Mouse (Mus musculus) heart, adult 18-20 months (tissue): ENCODE data around the gene Sgcd. TPM values are rescaled to one million over a fixed set of nuclear protein-coding genes. Genes with fewer than 3 reads are reported as not detected.

Source experiments
- DNase-seq, 2 experiments: peaks; one replicate each; pipeline ENCODE4 v3.0.0; 2021 to 2022; ENCODE audit warnings: mixed read lengths in 1 of 2
- total RNA-seq, 2 experiments: library from RNA; stranded (reverse); gene quantifications; 2 replicates each; pipeline ENCODE4 v1.2.3; 2021

Sgcd gene
- total RNA-seq, 2 experiments from 2014 or later: 57.4 to 68.5 TPM

- DNase-seq: peak in 1 of 2 experiments; percentile 9
These were observed 712.2 kb downstream of the Sgcd start for GRCm38 (mm10) chr11:47276586-47276985.

- no peak for DNase-seq
These were observed 720.2 kb downstream of the Sgcd start for GRCm38 (mm10) chr11:47268556-47268955.

GRCm38 (mm10) chr11:47264267-47264984, 724.3 kb downstream of the Sgcd start:
- no peak for DNase-seq

- peak; percentile 18 to 43 for DNase-seq
These were observed 738.5 kb downstream of the Sgcd start for GRCm38 (mm10) chr11:47250301-47250700.

GRCm38 (mm10) chr11:47248345-47248893, 740.4 kb downstream of the Sgcd start:
- DNase-seq: no peak

GRCm38 (mm10) chr11:47247703-47248344, 740.9 kb downstream of the Sgcd start:
- no peak for DNase-seq

GRCm38 (mm10) chr11:47242401-47242800, 746.4 kb downstream of the Sgcd start:
- no peak for DNase-seq

GRCm38 (mm10) chr11:47228222-47228621, 760.5 kb downstream of the Sgcd start:
- no peak for DNase-seq

GRCm38 (mm10) chr11:47224148-47224547, 764.6 kb downstream of the Sgcd start:
- no peak for DNase-seq

GRCm38 (mm10) chr11:47211531-47211930, 777.2 kb downstream of the Sgcd start:
- DNase-seq: no peak

GRCm38 (mm10) chr11:47206461-47206860, 782.3 kb downstream of the Sgcd start:
- DNase-seq: no peak

- DNase-seq: peak; percentile 10 to 12
These were observed 789.7 kb downstream of the Sgcd start for GRCm38 (mm10) chr11:47199106-47199505.

GRCm38 (mm10) chr11:47188556-47188955, 800.2 kb downstream of the Sgcd start:
- DNase-seq: no peak

- no peak for DNase-seq
These were observed 813.8 kb downstream of the Sgcd start for GRCm38 (mm10) chr11:47174977-47175376.

- peak; percentile 12 to 35 for DNase-seq
These were observed 817.7 kb downstream of the Sgcd start for GRCm38 (mm10) chr11:47170926-47171625.

- peak in 1 of 2 experiments; percentile 9 for DNase-seq
These were observed 821.4 kb downstream of the Sgcd start for GRCm38 (mm10) chr11:47167376-47167775.

- DNase-seq: no peak
These were observed 830.7 kb downstream of the Sgcd start for GRCm38 (mm10) chr11:47158089-47158488.

GRCm38 (mm10) chr11:47156730-47157693, 831.8 kb downstream of the Sgcd start:
- peak; percentile 21 to 39 for DNase-seq

- peak; percentile 18 to 24 for DNase-seq
These were observed 833.8 kb downstream of the Sgcd start for GRCm38 (mm10) chr11:47154837-47155430.

- no peak for DNase-seq
These were observed 839.2 kb downstream of the Sgcd start for GRCm38 (mm10) chr11:47149607-47150006.

- no peak for DNase-seq
These were observed 848.9 kb downstream of the Sgcd start for GRCm38 (mm10) chr11:47139867-47140266.
